Mouse (Mus musculus): ENCODE results near the gene Agpat3. TPM values are rescaled to one million over a fixed set of nuclear protein-coding genes. Genes with fewer than 3 reads are reported as not detected.
A peak's percentile ranks its signal among the peaks of the same experiment; 100 is the strongest.

The Agpat3 gene
- polyA plus RNA-seq, 1 experiment from 2014 or later: 58.2 TPM

DNA sequence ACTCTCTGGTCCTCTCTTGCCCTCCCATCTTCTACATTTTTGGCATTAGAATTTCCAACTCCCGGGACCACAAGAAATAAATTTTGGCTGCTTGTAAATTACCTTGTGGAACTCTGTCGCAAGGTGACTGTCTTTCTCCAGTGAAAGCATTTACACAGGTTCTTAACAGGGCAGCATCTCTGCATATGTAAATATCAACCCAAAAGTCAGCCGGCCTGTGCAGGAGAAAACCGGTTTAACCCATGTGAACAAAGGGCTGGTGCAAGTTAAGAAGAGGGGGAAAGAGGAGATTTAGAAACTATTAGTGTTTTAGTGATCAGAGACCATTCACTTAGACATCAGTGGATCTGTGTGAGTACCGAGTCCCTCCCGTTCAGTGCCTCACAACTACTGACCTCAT lies 92.6 kb downstream of the Agpat3 start:
- Histone ChIP-seq H3K36me3 (no peaks in the 10 kb centered on the region), H3K27me3 (no peaks in the 10 kb centered on the region)
- ATAC-seq (ENCODE audit: low FRiP score, low read depth): no peak

DNA sequence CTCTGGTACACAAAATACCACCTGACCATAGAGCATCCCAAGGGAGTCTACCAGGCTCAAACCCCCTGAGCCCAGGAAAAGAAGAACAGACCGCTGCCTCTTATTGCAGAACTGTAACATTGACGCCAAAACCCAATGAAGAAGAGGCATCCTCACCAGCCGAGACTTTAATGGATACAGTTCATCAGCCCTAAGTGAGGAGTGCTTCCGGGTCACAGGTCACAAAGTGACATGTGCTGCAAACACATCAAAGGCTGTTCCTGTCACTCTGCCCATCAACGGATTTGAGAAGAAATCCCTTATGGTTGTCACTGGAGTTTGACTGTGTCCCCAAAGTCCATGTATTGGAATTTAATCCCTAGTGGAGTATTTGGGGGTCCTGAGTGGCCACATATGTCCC lies 93.1 kb downstream of the Agpat3 start:
- ATAC-seq (ENCODE audit: low FRiP score, low read depth): no peak
- Histone ChIP-seq H3K4me1 (no peaks in the 10 kb centered on the region), H3K27ac (replicated peaks) (no peak overlapping the region), H3K36me3 (no peaks in the 10 kb centered on the region), H3K4me2 (replicated peaks) (no peak overlapping the region), H3K9me3 (no peaks in the 10 kb centered on the region), H3K9ac (replicated peaks) (no peak overlapping the region), H3K4me3 (no peak overlapping the region), H3K27me3 (no peaks in the 10 kb centered on the region)
- 77% methylated on average over 5 of the region's 5 CpGs for WGBS

More for the DNA sequence above, 92.6 kb downstream of the Agpat3 start:
- Histone ChIP-seq H3K9ac (replicated peaks) (no peak overlapping the region), H3K4me2 (replicated peaks) (no peak overlapping the region), H3K4me3 (no peak overlapping the region), H3K27ac (replicated peaks) (no peak overlapping the region), H3K9me3 (no peaks in the 10 kb centered on the region), H3K4me1 (no peaks in the 10 kb centered on the region)
- 55% methylated on average over 6 of the region's 6 CpGs for WGBS

DNA sequence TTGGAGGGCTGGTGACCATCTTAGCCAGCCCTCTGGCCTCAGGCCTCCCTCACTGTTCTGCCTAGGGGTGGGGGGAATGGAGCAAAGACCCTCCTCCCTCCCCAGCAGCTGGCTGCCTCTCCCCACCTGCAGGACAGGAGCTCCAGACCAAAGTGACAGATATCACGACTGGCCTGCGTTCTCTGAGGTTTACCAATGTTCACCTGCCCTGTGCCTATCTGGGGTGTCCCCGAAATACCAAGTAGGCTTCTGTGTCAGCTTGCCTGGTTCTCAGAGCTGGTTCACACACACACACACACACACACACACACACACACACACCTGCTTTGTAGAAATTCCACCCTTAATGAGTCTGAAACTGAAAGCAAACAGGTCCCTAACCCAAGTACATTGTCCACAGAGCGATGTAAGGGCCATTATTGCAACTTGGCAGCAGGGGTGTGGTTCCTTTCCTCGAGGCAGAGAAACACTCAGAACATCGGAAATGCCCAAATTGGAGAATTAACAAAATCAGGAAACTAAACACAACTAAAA lies 94.1 kb downstream of the Agpat3 start:
- Histone ChIP-seq H3K4me2 (replicated peaks) (no peak overlapping the region), H3K9me3 (no peaks in the 10 kb centered on the region), H3K9ac (replicated peaks) (no peak overlapping the region), H3K4me3 (no peak overlapping the region), H3K36me3 (no peaks in the 10 kb centered on the region), H3K27ac (replicated peaks) (no peak overlapping the region), H3K4me1 (no peaks in the 10 kb centered on the region), H3K27me3 (no peaks in the 10 kb centered on the region)
- 78% methylated on average over 6 of the region's 6 CpGs for WGBS
- no peak for ATAC-seq (ENCODE audit: low FRiP score, low read depth)

DNA sequence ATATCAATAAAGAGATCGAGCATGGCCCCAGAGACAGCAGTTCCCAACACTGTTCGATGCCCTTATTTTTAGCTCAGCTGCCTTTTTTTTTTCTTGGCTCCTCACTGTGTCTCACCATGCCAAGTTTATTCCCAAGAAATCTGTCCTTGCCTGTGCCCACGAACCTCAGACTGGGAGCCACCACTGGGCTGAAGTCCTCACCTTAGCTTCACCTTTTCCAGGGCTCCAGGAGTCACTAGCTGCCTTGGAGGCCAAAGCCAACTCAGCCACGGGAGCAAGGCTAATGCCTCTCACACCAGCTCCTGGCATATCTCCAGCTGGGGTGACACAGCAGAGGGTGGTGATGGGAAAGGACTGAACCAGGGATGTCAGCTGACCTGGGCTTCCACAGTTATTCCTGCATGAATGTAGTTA lies 96.6 kb downstream of the Agpat3 start:
- no peak overlapping the region for H3K4me3 ChIP-seq
- no peak overlapping the region for H3K27ac ChIP-seq (replicated peaks)
- H3K9me3 ChIP-seq: 0 out of 2 replicates have a peak, but pooled peaks cover 5% of the 10 kb centered on the region
- H3K9ac ChIP-seq (replicated peaks): no peak overlapping the region
- WGBS: 76% methylated on average over 4 of the region's 4 CpGs
- ATAC-seq (ENCODE audit: low FRiP score, low read depth): no peak
- H3K27me3 ChIP-seq: no peaks in the 10 kb centered on the region
- H3K4me2 ChIP-seq (replicated peaks): no peak overlapping the region
- H3K4me1 ChIP-seq: no peaks in the 10 kb centered on the region
- H3K36me3 ChIP-seq: no peaks in the 10 kb centered on the region

DNA sequence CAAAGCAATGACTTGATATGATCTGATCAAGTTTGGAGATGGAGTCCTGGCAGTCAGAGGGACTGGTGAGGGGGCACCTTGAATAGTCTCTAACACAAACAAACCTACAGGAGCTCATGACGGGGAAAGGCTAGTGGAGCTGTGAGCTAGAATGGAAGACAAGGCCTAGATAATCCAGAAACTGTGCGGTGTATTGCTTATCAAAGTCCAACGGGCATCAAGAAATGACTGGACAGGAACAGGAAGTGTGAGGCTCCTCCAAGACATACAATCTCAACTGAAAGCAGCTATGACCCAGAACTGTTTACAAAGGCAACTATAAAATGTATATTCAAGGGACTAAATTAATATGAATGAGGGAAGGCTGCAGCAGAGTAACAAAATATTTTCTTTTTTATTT lies 105.1 kb downstream of the Agpat3 start:
- ATAC-seq (ENCODE audit: low FRiP score, low read depth): no peak
- Histone ChIP-seq H3K4me3 (no peak overlapping the region), H3K27ac (replicated peaks) (no peak overlapping the region), H3K27me3 (0 out of 2 replicates have a peak, but pooled peaks cover 7% of the 10 kb centered on the region), H3K36me3 (no peaks in the 10 kb centered on the region), H3K9ac (replicated peaks) (no peak overlapping the region), H3K4me2 (replicated peaks) (no peak overlapping the region), H3K4me1 (peaks cover 21% of the 10 kb centered on the region), H3K9me3 (0 out of 2 replicates have a peak, but pooled peaks cover 5% of the 10 kb centered on the region)
- WGBS: 90% methylated on average over 3 of the region's 3 CpGs

DNA sequence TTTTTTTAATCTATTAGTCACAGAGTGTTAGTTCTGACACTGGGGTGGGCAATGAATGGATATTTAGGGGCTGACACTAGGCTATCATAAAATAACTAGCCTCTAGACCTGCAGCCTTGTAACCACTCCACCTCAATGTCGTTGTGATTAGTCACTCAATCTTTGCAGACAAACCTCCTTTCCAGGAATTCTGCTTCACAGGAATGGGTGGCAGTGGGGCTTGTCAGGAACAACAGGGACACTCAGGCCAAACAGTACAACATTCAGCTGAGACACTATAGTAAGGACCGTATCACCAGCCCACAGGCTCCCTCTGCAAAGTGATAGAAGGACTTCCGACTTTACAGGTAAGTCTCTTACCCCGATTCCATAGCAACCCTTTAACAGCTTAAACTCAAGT lies 105.6 kb downstream of the Agpat3 start:
- ATAC-seq (ENCODE audit: low FRiP score, low read depth): no peak
- Histone ChIP-seq H3K27ac (replicated peaks) (no peak overlapping the region), H3K36me3 (no peaks in the 10 kb centered on the region), H3K4me2 (replicated peaks) (no peak overlapping the region), H3K27me3 (0 out of 2 replicates have a peak, but pooled peaks cover 7% of the 10 kb centered on the region), H3K9ac (replicated peaks) (no peak overlapping the region), H3K4me1 (peaks cover 21% of the 10 kb centered on the region), H3K9me3 (0 out of 2 replicates have a peak, but pooled peaks cover 5% of the 10 kb centered on the region), H3K4me3 (no peak overlapping the region)
- 84% methylated on average over 4 of the region's 4 CpGs for WGBS

DNA sequence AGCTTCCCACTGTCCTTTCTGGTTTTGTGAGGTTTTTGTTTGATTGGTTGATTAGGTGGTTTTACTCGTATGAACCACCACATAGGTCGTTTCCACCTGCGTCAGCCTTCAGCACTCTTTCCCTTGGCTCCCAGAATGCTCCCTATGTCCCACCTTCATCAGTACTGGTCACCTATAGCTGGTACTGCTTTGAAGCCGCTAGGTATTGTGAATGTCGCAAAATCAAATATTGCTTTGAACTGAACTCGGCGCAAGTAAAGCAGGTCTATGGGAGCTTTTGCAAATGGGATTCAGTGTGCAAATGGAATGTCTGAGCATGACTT lies 107.1 kb downstream of the Agpat3 start:
- Histone ChIP-seq H3K9ac (replicated peaks) (peak overlapping the region; percentile 90), H3K9me3 (no peaks in the 10 kb centered on the region), H3K27ac (replicated peaks) (peak overlapping the region; percentile 67), H3K4me2 (replicated peaks) (peak overlapping the region; percentile 93), H3K4me1 (peaks cover 21% of the 10 kb centered on the region), H3K27me3 (0 out of 2 replicates have a peak, but pooled peaks cover 7% of the 10 kb centered on the region), H3K4me3 (peak overlapping the region; percentile 94), H3K36me3 (no peaks in the 10 kb centered on the region)
- WGBS: 16% methylated on average over 7 of the region's 7 CpGs
- ATAC-seq (ENCODE audit: low FRiP score, low read depth): 0 out of 2 replicates have a peak, but pooled peaks have one; percentile 5

DNA sequence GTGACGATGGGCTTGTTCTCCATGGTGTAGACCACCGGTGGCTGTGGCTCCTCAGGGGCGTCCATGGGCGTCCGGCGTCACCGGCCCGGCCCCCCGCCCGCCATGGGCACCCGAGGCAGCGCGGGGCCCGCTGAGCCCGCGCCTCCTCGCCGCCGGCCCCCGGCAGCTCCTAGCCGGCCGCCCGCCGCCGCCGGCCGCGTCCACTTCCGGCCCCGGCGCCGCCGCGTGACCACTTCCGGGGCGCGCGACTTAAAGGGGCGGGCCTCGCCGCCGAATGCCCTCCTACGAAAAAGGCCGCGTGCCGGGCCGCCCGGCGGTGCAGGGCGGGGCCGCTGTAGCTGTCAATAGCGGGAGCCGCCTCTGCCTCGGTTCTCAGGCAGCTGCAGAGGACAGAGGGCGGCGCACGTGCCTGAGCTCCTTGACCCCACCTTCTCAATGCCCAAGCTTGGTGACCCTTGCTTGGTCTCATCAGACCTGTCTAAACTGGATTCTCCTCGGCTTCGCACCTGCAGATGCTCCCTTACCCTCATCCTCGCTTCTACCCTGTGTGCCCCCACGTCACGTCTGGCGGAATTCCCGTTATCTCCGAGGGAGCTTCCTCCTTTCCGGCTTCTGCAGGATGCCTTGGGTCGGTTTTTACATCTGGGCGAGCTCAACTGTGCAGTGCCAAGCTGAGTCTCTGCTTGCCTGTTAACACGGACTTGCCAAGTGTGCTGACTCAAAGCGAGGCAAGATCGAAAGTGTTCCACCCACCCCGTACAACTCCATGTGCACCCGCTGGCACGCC lies 107.7 kb downstream of the Agpat3 start, which contains the start of gene Trappc10:
Trappc10 (minus strand) TSS at position 204 of the 787 bp plus-strand sequence.
- H3K27me3 ChIP-seq: 0 out of 2 replicates have a peak, but pooled peaks cover 7% of the 10 kb centered on the region
- H3K36me3 ChIP-seq: no peaks in the 10 kb centered on the region
- H3K27ac ChIP-seq (replicated peaks): peak within 1 kb of the TSS; percentile 67
- peak within 1 kb of the TSS; percentile 90 for H3K9ac ChIP-seq (replicated peaks)
- peak within 1 kb of the TSS; percentile 93 for H3K4me2 ChIP-seq (replicated peaks)
- peak; percentile 97 for ATAC-seq (ENCODE audit: low FRiP score, low read depth)
- peak within 1 kb of the TSS; percentile 94 for H3K4me3 ChIP-seq
- H3K4me1 ChIP-seq: peaks cover 21% of the 10 kb centered on the region
- under 1% methylated on average over 44 of the region's 74 CpGs for WGBS
- H3K9me3 ChIP-seq: no peaks in the 10 kb centered on the region

DNA sequence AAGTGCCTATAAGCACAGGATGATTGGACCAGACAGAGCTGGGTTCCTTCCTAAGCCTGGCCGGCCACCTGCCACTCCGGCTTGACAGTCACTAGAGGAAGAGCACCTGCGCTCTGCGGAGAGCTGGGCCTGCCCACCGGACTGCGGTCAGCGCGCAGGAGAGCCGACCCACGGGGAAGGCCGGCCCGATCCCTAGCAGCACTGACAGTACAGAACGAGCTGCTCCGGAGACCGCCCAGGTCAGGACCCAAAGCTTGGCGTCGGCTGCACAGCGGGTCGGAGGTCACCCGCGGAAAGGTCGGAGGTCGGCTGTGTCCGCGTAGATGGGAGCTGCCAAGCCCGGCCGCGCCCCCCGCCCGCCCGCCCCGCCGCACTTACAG lies 108.2 kb downstream of the Agpat3 start:
- Histone ChIP-seq H3K4me3 (peak overlapping the region; percentile 94), H3K9me3 (no peaks in the 10 kb centered on the region), H3K36me3 (no peaks in the 10 kb centered on the region), H3K27ac (replicated peaks) (peak overlapping the region; percentile 54), H3K4me1 (peaks cover 21% of the 10 kb centered on the region), H3K4me2 (replicated peaks) (peak overlapping the region; percentile 93), H3K27me3 (0 out of 2 replicates have a peak, but pooled peaks cover 7% of the 10 kb centered on the region), H3K9ac (replicated peaks) (peak overlapping the region; percentile 90)
- WGBS: under 1% methylated on average over 25 of the region's 33 CpGs
- ATAC-seq (ENCODE audit: low FRiP score, low read depth): peak; percentile 67

DNA sequence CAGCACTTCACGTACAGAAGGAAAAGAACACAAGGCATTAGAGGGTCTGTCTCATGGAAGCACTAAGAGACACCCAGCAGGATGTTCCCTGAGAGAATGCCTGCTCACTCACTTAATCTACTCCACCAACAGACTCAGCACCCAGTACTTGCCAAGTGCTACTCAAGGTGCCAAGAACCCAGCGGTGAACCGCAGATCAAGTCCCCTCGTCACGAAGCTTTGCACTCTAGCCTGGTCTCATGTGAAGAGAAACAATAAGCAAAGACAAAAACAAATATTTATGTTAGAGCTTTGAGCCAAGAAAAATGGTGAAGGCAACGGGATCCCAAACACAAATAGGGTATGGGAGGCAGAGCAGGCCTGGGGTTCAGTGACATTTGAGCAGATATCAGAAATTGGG lies 113.4 kb downstream of the Agpat3 start:
- Histone ChIP-seq H3K27me3 (no peaks in the 10 kb centered on the region), H3K4me2 (replicated peaks) (no peak overlapping the region), H3K4me1 (peaks cover 12% of the 10 kb centered on the region), H3K4me3 (no peak overlapping the region), H3K36me3 (0 out of 2 replicates have a peak, but pooled peaks cover 3% of the 10 kb centered on the region), H3K9me3 (no peaks in the 10 kb centered on the region), H3K9ac (replicated peaks) (no peak overlapping the region), H3K27ac (replicated peaks) (no peak overlapping the region)
- 85% methylated on average over 6 of the region's 6 CpGs for WGBS
- ATAC-seq (ENCODE audit: low FRiP score, low read depth): no peak

DNA sequence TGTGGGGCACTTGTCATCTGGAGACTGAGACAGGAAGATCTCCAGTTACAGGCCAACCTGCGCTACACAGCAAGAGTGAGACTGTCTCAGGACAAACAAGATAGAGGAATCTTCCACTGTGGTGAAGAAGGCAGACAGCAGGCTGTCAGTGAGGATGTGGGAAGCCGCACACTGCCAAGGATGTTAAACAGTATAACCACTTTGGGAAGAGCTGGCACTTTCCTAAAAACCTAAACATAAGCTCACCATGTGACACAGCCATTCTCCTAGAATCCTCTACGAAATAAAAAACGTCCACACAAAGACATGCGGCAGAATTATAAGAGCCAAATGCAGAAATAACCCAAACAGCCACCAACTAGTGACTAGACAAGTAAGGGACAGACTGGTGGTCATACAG lies 114.0 kb downstream of the Agpat3 start:
- Histone ChIP-seq H3K27me3 (no peaks in the 10 kb centered on the region), H3K4me2 (replicated peaks) (no peak overlapping the region), H3K4me3 (no peak overlapping the region), H3K4me1 (peaks cover 6% of the 10 kb centered on the region), H3K36me3 (0 out of 2 replicates have a peak, but pooled peaks cover 3% of the 10 kb centered on the region), H3K9me3 (no peaks in the 10 kb centered on the region), H3K27ac (replicated peaks) (no peak overlapping the region), H3K9ac (replicated peaks) (no peak overlapping the region)
- 94% methylated on average over 5 of the region's 5 CpGs for WGBS
- no peak for ATAC-seq (ENCODE audit: low FRiP score, low read depth)

DNA sequence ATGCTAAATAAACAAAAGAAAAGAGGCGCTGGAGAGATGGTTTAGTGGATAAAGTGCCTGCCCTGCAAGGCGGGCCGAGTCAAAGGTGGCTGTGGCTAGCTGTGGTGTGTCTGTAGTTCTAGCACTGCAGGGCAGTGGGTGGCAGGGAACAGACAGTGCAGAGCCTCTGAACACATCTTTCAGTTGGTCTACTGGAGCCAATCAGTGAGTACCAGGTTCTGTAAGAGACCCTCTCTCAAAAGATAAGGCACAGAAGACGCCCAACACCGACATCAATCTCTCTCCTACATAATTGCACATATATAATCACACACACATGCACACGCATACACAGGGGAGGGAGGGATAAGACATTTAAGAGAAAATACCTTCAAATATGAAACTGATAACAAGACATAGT lies 114.5 kb downstream of the Agpat3 start:
- H3K4me1 ChIP-seq: peaks cover 1% of the 10 kb centered on the region
- H3K4me2 ChIP-seq (replicated peaks): no peak overlapping the region
- H3K27ac ChIP-seq (replicated peaks): no peak overlapping the region
- 0 out of 2 replicates have a peak, but pooled peaks cover 3% of the 10 kb centered on the region for H3K36me3 ChIP-seq
- no peak overlapping the region for H3K4me3 ChIP-seq
- H3K27me3 ChIP-seq: no peaks in the 10 kb centered on the region
- no peak overlapping the region for H3K9ac ChIP-seq (replicated peaks)
- no peak for ATAC-seq (ENCODE audit: low FRiP score, low read depth)
- 86% methylated on average over 6 of the region's 6 CpGs for WGBS
- no peaks in the 10 kb centered on the region for H3K9me3 ChIP-seq

Data from midbrain, embryonic 12.5 days (tissue).